Mouse (Mus musculus) layer of hippocampus, postnatal 10 days (tissue): Measurements from ENCODE around the gene Grb10. TPM values are rescaled to one million over a fixed set of nuclear protein-coding genes. Genes with fewer than 3 reads are reported as not detected.

Source experiments
- DNase-seq, 2 experiments: peaks; one replicate each; pipeline ENCODE4 v3.0.0; 2021; ENCODE audit warnings: low spot score in 2 of 2
- total RNA-seq, 2 experiments: library from RNA; stranded (reverse); gene quantifications; 2 replicates each; pipeline ENCODE4 v1.2.3; 2021

Gene Grb10
- total RNA-seq, 2 experiments from 2014 or later: 33.8 to 34.6 TPM

DNA sequence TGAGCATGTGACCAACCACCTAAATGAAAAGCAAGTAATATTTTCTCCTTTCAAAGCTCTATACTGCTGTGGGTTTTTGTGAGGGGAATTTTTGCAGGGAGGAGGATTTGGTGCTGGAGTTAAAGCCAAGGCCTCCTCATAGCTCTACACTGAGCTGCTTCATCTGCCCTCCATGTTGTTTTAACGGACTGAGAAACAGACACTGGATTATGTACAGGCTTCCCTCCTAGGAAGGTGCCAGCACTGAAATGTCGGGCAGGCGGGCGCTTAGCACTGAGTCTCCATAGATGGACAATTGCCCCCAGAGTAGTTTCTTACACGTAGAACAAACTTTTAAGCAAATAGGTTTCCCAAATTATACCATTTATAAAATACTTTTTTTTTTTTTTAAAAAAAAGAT, 4.1 kb downstream of the Grb10 start:
- DNase-seq: no peak

DNA sequence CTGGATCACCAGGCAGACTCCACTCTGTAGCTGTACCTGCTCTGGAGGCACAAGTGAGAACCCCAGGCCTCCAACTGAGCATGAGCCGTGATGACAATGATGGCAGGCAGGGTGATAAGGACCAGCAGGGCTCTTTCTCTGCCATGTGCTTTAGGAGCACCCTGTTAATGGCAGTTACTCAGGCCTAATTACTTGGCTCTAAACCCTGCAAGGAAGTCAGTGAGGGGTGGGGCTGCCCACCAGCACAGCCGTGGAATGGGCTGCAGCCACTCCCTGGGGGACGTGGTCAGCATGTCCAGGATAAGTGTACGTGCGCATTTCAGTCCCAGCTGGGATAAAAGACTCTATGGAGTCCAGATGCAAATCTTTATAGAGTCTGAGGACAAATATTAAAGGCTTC, 5.7 kb downstream of the Grb10 start:
- no peak for DNase-seq

DNA sequence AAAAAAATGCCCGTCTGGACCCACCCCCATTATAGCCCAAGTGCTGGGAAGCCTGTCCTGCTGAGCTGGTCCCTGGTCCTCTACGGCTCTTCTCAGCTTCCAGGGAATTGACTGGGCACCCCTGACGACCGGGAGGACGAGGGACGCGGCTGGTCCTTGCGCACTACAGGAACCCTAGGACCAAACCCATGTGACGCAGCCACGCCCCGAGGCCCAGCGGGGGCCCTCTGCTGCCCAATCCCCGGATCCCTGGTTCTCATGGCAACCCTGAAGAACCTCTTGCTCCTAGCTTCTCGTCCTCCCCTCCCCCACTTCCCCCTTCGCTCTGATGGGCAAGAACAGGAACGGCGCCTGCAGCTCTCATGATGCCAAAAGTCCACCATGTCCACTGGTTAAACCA, 11.8 kb downstream of the Grb10 start:
- peak; percentile 33 to 40 for DNase-seq

DNA sequence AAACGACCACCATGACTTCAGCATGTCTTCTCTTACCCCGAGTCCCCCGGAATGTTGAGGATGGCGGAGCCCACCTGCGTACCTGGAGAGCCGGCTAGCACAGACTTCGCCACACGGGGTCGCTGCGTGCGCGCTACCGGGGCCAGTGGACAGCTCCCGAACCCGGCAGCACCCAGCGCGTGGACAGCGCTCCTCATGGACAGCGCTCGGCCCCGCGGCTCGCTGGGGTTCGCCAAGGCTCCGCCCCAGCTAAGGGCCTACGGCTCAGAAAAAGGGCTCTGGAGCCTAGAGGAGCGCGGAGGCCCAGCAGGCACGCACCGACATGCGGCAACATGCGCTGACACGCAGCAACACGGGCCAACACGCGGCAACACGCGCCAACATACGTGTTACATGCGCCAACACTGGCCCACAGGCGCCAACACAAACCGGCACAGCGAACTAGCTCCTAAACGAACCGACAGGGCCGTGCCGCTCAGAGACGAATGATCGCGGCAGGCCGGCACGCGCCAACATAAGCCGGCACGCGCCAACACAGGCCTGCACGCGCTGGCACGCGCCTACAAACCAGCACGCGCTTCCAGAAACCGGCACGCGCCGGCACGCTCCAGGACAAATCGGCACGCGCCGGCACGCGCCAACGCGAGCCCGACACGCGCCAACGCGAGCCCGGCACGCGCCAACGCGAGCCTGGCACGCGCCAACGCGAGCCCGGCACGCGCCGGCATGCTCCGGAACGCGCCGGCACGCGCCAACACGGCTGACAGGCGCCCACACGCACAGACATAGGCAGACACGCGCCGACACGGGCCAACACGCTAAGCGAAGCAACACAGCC, 12.5 kb downstream of the Grb10 start:
- DNase-seq: peak; percentile 77 to 82

DNA sequence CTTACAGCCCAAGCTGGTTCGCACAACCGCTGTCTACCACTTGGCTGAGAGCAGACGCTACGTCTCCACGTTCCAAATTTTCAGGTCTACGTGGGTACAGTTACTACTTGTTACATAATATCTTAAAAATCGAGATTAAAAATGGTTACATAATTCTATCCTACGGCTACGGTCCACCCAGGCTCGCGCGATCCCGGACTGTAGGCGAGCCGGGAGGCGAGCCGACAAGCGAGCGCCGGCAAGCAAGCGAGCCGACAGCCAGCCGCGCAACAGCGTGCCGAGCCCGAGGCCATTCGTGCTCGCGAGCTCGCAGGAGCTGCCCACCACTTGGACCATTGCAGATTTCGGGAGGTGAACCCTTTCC, 13.1 kb downstream of the Grb10 start:
- DNase-seq: no peak

DNA sequence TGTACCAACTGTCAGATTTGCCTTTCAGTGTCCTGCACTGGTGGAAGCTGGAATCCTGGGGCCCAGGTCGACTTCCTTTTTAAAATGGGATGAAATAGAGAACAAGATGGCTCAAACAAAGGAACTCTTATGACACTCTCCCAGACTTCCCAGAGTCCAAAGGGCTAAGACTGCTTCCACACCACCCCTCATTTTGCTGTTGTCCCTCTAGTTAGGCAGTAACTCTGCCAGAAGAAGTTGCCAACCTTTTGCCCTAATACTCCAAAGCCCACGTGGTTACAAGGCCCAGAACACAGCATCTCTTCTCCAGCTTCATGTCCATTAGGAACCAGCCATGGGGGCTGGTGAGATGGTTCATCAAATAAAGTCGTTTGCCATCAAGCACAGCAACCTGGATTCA, 15.4 kb downstream of the Grb10 start:
- no peak for DNase-seq

DNA sequence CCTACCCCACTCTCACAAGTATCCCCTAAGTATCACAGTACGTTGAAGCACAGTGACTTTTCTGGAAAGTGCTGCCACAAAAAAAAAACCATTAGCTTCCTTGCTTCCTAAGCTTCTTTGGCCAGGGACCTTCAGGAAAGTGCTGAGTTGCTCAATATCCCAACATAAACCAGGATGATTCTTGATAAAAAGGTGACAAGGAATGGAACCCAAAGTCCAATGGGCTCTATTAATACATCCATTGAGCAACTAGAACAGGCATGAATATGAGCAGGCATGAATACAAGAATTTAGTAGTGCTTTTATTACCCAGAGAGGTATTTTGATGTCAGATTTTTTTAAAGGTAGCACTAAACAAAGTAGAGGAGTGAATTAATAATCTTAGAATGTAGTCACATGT, 18.8 kb downstream of the Grb10 start:
- DNase-seq: no peak

DNA sequence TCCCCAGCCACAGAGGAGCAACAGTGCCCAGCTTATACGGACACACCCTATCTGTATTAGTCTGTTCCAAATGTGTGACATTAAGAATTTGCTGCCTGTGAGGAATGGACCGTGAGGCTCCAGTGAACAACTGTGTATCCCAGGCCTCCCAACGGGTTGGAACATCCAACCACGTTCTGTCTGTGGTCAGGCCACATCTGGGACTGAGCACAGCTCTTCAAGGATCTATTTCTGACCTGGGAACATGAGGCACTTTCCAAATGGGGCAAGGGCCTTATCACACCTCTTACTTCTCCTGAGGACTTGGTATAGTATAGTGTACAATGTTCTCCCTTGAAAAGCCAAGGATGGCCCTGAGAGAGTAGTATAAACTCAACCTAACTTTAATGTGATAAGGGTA, 19.9 kb downstream of the Grb10 start:
- no peak for DNase-seq

DNA sequence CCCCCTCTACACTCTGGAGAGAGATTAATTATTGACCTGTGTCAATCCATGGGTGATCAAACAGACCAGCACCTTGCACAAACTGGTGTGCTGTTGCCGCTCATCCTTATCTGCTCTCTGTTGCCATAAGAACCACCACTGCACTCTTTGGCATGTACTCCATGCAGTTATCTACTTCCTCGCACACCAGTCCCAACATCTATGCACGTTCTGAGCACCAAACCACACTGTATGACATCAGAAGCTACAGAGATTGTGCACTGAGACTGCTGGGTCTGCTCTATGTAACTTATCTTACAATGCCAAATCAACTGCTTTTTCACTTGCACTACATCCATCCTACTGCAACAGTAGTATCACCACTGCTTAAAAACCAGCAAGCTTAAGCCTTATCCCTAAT, 28.4 kb downstream of the Grb10 start:
- no peak for DNase-seq

DNA sequence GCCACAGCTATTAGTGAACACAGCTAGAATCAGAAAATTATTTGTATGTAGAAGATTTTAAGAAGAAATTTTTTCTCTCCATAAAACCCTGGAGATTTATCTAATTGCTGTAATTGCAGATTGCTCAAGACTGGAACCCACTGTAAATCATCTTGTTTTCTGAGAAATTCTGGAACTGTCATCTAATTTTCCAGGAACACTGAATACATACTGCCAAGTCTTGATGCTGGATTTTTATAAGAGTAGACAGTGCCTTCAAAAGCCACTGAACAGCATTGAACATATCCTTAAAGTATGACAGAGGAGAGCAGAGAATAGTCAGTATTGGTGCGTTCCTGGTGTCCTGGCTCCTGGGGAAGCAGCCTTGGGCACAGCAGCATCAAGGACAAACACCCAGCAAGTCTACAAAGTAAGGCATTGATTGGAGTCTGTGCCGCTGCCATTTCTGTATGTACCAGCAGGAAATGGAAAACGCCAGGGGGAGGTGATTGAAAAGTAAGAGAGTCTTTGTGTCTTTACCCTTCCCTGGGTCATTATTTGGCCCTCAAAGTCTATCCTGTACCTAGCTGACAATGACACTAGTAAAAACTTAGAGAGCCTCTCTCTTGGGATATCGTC, 38.1 kb downstream of the Grb10 start:
- DNase-seq: no peak

DNA sequence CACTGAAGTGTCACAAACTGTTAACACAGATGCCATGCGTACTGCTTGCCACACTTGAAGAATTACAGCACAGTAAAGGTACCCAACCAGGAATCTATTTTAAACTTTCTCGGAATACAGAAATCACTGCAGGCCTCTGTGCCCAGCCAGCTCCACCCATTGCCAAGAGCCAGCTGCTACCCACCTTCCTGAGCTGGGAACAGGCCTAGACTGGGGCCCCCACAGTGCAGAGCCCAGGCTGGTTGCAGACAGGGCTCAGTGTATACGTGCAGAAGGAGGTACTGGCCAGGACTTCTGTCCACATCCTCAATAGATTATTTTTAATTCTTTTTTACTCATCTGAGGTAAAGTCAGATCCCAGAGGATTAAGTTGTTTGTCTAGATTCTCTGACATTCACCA, 39.6 kb downstream of the Grb10 start:
- no peak for DNase-seq

DNA sequence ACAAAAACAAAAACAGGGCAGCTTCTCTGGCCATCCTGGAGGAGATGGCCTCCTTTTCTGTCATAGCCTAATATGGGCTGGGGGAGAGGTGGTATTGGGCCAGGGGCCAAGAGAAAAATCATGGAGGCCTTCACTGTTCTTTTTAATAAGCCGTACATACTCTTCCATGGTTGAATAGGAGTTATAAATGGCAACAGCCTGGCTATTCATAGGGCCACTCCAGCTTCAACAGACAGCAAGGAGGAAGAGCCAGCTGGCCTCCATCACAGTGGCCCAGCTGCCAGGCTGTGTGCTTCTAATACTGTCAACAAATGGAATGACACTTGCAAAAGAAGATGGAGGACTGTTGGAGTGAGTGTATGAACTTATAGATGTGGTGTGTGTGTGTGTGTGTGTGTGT, 41.4 kb downstream of the Grb10 start:
- DNase-seq: peak; percentile 22 to 24

DNA sequence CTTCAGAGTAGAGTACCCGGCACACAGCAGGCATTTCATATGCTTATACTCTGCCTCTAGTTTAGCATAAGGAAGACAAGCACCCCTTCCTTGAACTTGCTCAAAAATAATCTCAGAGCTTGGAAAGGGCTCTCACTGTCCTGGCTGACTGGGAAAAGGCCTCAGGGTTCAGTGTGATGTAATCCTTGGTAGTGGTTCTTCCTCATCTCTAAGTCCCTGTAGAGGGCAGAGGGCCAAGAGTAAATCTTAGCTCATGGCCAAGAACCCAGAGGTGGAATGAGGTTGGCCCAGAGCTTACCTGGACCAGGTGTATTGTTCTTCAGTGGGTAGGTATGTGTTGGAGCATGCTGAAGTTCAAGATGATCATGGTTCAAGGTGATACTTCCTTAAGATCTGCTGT, 43.1 kb downstream of the Grb10 start:
- DNase-seq: no peak

DNA sequence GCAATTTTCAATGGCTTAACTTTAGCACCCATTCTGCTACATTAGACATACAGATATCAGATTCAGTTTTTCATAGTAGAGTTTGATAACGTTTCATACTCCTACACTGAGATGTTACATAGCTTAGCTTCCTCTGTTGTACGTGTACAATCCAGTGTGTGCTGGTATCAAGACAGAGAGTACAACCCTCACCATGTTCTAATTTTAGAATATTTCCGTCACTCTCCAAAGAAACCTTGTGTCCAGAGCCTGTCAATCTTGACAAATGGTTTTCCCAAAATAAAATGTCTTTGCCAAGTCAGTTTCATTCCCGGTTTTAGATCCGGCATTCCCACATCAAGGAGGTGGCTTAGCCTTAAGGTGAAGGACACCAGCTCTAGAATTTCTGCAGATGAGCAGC, 44.7 kb downstream of the Grb10 start:
- no peak for DNase-seq

DNA sequence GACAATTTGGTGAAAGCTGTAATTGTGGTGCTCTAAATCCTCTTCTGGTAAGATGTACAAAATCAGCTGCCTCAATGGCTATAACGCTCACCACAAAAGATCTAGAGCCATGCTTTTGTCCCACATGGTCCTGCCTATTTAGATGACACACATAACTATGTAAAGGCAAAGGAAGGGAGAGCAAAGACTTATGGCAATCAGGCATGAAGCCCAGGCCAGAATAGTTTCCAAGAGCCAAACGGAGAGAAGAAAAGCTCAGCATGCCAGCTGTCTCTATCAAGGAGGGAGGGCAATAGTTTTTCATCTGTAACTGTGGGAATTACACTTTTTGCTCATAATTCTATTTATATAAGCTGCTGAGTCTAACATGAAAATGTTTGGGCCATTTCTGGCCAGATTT, 45.3 kb downstream of the Grb10 start:
- DNase-seq: no peak

DNA sequence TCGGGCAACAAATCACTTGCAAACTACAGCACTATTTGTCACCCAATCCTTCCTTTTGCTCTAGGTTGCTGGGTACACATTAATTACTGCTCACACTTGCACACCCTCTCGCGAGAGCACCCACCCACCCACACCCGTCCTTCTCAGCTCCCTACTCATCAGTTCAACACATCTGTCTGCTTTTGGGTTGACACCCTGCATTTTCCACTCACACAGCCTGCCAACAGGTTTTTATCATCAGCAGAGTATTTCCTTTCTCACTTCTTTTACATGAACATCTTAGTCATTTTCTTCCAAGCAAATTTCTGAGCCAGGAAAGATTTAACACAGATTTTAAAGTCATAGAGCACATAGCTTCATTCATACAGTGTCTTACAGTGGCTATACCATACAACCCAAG, 48.6 kb downstream of the Grb10 start:
- no peak for DNase-seq

DNA sequence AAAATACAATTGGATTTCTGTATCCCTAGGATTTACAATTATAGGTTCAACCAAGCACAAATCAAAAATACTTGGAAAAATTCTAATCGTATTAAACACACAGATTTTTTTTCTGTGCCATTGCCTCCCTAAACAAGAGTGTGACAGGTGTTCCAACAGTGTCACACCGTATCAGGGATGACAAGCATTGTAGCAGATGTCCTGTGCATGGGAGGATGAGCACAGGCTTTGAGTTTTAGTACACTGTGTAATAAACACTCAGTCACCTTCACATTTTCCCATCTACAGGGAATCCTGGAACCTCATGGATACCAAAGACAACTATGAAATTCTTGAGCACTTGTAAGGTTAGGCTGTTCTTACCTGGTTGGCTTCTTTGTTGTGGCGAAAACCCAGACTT, 51.2 kb downstream of the Grb10 start:
- DNase-seq: no peak

DNA sequence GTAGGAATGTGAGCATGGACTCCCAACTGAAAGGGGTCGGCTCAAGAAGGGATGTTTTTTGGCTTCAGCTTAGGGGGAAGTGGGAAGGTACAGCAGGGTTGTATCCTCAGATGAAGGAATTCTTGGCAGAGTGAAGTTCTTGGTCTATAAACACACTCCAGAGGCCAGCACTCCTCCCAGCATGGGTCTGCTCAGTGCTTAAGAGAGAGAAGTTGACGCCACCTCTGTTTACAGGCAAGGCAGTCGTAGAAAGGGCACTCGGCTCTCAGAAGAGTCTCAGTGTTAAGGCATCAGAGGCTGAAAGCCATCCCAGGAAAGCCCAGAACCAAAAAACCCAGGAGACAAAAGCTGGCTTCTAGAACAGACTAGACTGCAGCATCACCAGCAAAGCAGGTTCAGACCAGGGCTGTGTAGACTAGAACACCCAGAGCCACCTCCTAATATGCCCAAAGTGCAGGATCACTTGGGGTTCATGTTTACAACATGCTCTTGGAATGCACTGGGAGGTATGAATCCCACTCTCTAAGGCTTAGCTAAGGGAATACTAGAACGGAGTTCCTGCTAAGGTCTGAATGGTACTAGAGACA, 59.8 kb downstream of the Grb10 start:
- DNase-seq: no peak

DNA sequence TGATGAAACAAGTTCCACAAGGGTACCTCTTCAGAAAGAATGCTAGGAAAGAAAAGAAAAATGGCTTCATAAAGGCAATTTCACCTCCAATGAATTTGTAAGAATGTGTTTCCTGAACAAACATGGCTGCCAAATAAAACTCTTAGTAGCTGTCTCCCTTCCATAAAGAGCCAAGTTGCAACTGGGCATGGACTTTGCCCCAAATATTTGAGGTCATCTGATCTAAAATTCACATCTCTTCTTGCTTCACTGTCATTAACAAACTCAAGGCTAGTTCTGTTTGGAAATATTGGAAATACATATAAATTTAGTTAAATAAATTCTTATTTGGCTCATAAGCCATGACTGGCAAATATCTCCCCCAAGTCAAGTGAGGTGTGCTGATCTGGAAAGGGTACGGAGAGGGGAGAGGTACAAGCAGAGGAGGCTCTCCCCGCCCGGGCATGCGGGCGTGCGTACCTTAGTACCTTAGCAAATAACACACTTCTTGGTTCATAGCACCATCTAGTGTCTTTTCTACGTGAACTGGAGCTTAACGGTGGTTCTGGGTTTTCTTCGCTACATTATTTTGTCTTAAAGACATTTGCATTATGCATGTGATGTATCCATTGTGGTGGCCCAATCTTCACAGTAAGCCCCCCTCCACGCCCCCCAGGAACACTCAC, 63.8 kb downstream of the Grb10 start:
- DNase-seq: no peak

DNA sequence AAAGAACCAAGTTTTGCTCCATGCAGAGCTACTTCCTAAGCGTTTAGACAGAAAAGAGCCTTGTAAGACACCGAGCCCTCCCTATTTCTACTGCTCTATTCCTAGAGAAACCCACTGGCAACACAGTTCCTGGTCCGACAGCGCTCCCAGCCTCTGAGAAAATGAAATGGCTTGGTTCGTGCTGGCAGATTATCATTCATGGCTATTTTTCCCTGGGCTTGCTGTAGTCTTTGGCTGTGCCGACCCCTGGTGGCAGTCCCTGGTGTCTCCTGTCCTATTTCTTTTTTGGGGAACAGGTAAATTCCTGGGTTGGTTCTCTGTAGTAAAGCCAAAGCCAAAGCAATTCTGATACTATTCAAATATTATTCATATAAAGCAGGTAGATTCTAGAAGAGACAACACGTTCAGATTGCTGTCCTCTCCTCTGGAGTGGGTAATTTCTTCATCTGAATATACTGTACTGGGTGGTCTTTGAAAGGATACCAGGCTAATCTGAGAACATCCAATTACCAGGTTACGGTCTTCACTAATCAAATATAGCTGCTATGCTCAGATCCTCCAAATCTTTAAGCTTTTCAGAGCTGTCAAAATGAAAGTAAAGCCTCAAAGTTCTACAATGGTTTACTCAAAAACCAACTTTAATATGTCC, 65.0 kb downstream of the Grb10 start:
- peak; percentile 80 to 84 for DNase-seq

DNA sequence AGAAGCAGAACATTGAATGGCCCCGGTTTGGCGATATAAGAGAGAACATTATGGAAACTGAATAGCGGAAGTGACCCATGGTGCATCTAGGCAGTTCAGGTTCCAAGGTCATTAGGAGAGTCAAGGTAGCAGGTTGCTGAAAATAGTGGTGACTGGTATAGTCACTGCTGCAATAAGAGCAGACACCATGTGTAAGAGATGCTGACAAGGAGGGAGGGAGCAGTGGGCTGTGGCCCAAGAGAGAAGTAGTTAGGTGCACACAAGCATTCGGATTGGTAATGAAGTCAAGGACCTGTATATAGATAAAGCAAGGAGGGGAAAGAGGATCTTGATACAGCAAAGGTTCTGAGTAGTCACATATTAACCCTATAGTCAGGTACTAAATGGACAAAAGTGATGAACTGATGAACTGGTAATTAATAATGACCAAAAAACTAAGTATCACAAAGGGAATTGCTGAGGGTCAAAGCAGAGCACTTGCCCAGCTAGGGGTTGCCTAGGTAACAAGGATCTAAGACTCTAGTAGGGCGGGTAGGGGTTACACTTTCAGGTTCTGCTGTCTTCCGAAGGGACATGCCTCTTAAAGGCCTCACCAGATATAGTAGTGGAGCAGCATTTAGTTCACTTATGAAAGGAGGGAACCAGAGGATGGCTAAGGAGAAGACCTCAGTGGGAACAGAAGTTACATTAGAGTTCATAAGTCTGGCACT, 65.9 kb downstream of the Grb10 start:
- DNase-seq: no peak
